In genomic region chr14:45217693-45218092, GRCm38 (mm10) we compare ENCODE assay signal across 10 mouse cellular contexts. TPM values are rescaled to one million over a fixed set of nuclear protein-coding genes. Genes with fewer than 3 reads are reported as not detected.
A peak's percentile ranks its signal among the peaks of the same experiment; 100 is the strongest.
DNase-seq lines count a peak whose midpoint lies in the region; ATAC-seq lines count a peak whose summit lies in the region.
"Had no signal": no experiment of that assay in that cellular context is flagged by ENCODE, and none has a peak within 500 bp of the region (broad histone marks: within the 10 kb centered on the region; RNA-seq: fewer than 3 reads in every experiment).

No protein-coding gene starts in this region.

- no peak overlapping the region for H3K9ac ChIP-seq in embryonic facial prominence, embryonic 12.5 days
- no peak overlapping the region; the same call in 1 of the 2 replicates for H3K9ac ChIP-seq in forebrain, embryonic 14.5 days (ENCODE audit: low read length)
- no peak overlapping the region for H3K9ac ChIP-seq in midbrain, embryonic 16.5 days (ENCODE audit: low read depth, low read length)

- H3K36me3 ChIP-seq in embryonic facial prominence, embryonic 12.5 days = no peaks in the 10 kb centered on the region
- H3K36me3 ChIP-seq in embryonic facial prominence, embryonic 10.5 days (replicated peaks) = no peaks in the 10 kb centered on the region
- no peaks in the 10 kb centered on the region for H3K36me3 ChIP-seq in megakaryocyte, embryonic 14.5 days (replicated peaks; ENCODE audit: low read length)
- H3K36me3 ChIP-seq in forebrain, embryonic 14.5 days (ENCODE audit: control insufficient read depth, insufficient read depth, low read length) = no peaks in the 10 kb centered on the region
- no peaks in the 10 kb centered on the region for H3K36me3 ChIP-seq in midbrain, embryonic 16.5 days (ENCODE audit: control insufficient read depth, insufficient read depth, low read length)

- no peak overlapping the region for H3K4me3 ChIP-seq in embryonic facial prominence, embryonic 12.5 days
- no peak overlapping the region; the same call in 1 of the 2 replicates for H3K4me3 ChIP-seq in embryonic facial prominence, embryonic 10.5 days
- H3K4me3 ChIP-seq in megakaryocyte, embryonic 14.5 days (replicated peaks) = peak overlapping the region; percentile 70
- no peak overlapping the region for H3K4me3 ChIP-seq in forebrain, embryonic 14.5 days (ENCODE audit: low read depth, low read length)
- H3K4me3 ChIP-seq in midbrain, embryonic 16.5 days (ENCODE audit: low read depth, low read length) = peak overlapping the region; percentile 84

- no peaks in the 10 kb centered on the region for H3K27me3 ChIP-seq in embryonic facial prominence, embryonic 12.5 days
- no peaks in the 10 kb centered on the region for H3K27me3 ChIP-seq in embryonic facial prominence, embryonic 10.5 days (replicated peaks; ENCODE audit: low read depth, poor library complexity, severe bottlenecking)
- H3K27me3 ChIP-seq in megakaryocyte, embryonic 14.5 days (replicated peaks) = peaks cover 13% of the 10 kb centered on the region
- H3K27me3 ChIP-seq in forebrain, embryonic 14.5 days (replicated peaks; ENCODE audit: control insufficient read depth, insufficient read depth, low read length) = no peaks in the 10 kb centered on the region
- no peaks in the 10 kb centered on the region for H3K27me3 ChIP-seq in midbrain, embryonic 16.5 days (ENCODE audit: control insufficient read depth, insufficient read depth, low read depth, low read length)

- H3K9me3 ChIP-seq in embryonic facial prominence, embryonic 12.5 days = no peaks in the 10 kb centered on the region
- H3K9me3 ChIP-seq in embryonic facial prominence, embryonic 10.5 days = no peaks in the 10 kb centered on the region
- H3K9me3 ChIP-seq in megakaryocyte, embryonic 14.5 days = no peaks in the 10 kb centered on the region
- no peaks in the 10 kb centered on the region for H3K9me3 ChIP-seq in forebrain, embryonic 14.5 days (replicated peaks; ENCODE audit: control insufficient read depth, low read length)
- no peaks in the 10 kb centered on the region for H3K9me3 ChIP-seq in midbrain, embryonic 16.5 days (replicated peaks; ENCODE audit: control insufficient read depth, low read length, poor library complexity, severe bottlenecking)

- no peak for DNase-seq in embryonic facial prominence, embryonic 10.5 days (ENCODE audit: low spot score)
- no peak for DNase-seq in forebrain, embryonic 14.5 days (ENCODE audit: low spot score)
- no peak for DNase-seq in right cerebral cortex, adult 18-20 months
- no peak for DNase-seq in layer of hippocampus, adult 9-11 months
- DNase-seq: gastrocnemius, postnatal 25 days; liver had no signal

- H3K27ac ChIP-seq in embryonic facial prominence, embryonic 12.5 days = no peak overlapping the region
- H3K27ac ChIP-seq in embryonic facial prominence, embryonic 10.5 days (replicated peaks) = no peak overlapping the region
- no peak overlapping the region for H3K27ac ChIP-seq in forebrain, embryonic 14.5 days (ENCODE audit: low read depth, low read length)
- no peak overlapping the region for H3K27ac ChIP-seq in midbrain, embryonic 16.5 days (ENCODE audit: low read length)

- 86% methylated on average over 4 of the region's 4 CpGs for WGBS in embryonic facial prominence, embryonic 12.5 days
- 88% methylated on average over 4 of the region's 4 CpGs for WGBS in embryonic facial prominence, embryonic 10.5 days
- WGBS in forebrain, embryonic 14.5 days = 85% methylated on average over 4 of the region's 4 CpGs
- 86% methylated on average over 4 of the region's 4 CpGs for WGBS in midbrain, embryonic 16.5 days

- H3K4me1 ChIP-seq in embryonic facial prominence, embryonic 12.5 days = peaks cover 6% of the 10 kb centered on the region; the same call in 1 of the 2 replicates
- peaks cover 15% of the 10 kb centered on the region for H3K4me1 ChIP-seq in embryonic facial prominence, embryonic 10.5 days
- peaks cover 30% of the 10 kb centered on the region for H3K4me1 ChIP-seq in megakaryocyte, embryonic 14.5 days
- H3K4me1 ChIP-seq in forebrain, embryonic 14.5 days (ENCODE audit: control insufficient read depth, insufficient read depth, low read length) = peaks cover 10% of the 10 kb centered on the region; the same call in 1 of the 2 replicates
- peaks cover 22% of the 10 kb centered on the region for H3K4me1 ChIP-seq in midbrain, embryonic 16.5 days (ENCODE audit: control insufficient read depth, insufficient read depth, low read length)

- ATAC-seq in embryonic facial prominence, embryonic 12.5 days (ENCODE audit: insufficient number of reproducible peaks, insufficient read depth, low FRiP score, low TSS enrichment) = no peak
- no peak for ATAC-seq in megakaryocyte, adult 5-6 weeks (ENCODE audit: poor library complexity, severe bottlenecking)
- ATAC-seq in forebrain, embryonic 14.5 days = no peak
- no peak for ATAC-seq in midbrain, embryonic 16.5 days

- peak overlapping the region; percentile 64; the same call in 1 of the 2 replicates for H3K4me2 ChIP-seq in embryonic facial prominence, embryonic 12.5 days (replicated peaks)
- peak overlapping the region; percentile 77 for H3K4me2 ChIP-seq in forebrain, embryonic 14.5 days (ENCODE audit: low read length)
- peak overlapping the region; percentile 72 for H3K4me2 ChIP-seq in midbrain, embryonic 16.5 days (ENCODE audit: low read length)

RNA-seq across cellular contexts. Expression of gene Gpr137c, which starts 1.8 kb away (rescaled TPM):
- polyA plus RNA-seq in embryonic facial prominence, embryonic 12.5 days (2016; fragmentation: Nextera tagmentation; extraction: Ambion mirVana) = 5.5 and 5.8 TPM in 2 replicates
- 3.4 and 3.6 TPM in 2 replicates for polyA plus RNA-seq in embryonic facial prominence, embryonic 10.5 days (2016; fragmentation: Nextera tagmentation; extraction: Ambion mirVana)
- polyA plus RNA-seq in megakaryocyte, embryonic 14.5 days (2012; ENCODE audit: insufficient read depth, low replicate concordance) = 1.9 TPM in 1 of 2 replicates, not detected in the other
- total RNA-seq in megakaryocyte, adult 5-6 weeks (2015) = 3.1 and 3.9 TPM in 2 replicates
- 2.1 and 3.4 TPM in 2 replicates for total RNA-seq in megakaryocyte, adult 5-6 weeks (2017)
- 14.8 and 16.3 TPM in 2 replicates for polyA plus RNA-seq in forebrain, embryonic 14.5 days (2014; fragmentation: Nextera tagmentation; extraction: Ambion mirVana)
- 15.2 and 16.9 TPM in 2 replicates for polyA plus RNA-seq in midbrain, embryonic 16.5 days (2015; fragmentation: Nextera tagmentation; extraction: Ambion mirVana)

RNA-seq across cellular contexts. Expression of gene Txndc16, which starts 2.4 kb away (rescaled TPM):
- 18.4 and 21.4 TPM in 2 replicates for polyA plus RNA-seq in embryonic facial prominence, embryonic 12.5 days (2016; fragmentation: Nextera tagmentation; extraction: Ambion mirVana)
- 15.3 TPM in 2 replicates for polyA plus RNA-seq in embryonic facial prominence, embryonic 10.5 days (2016; fragmentation: Nextera tagmentation; extraction: Ambion mirVana)
- 0.38 TPM in 1 of 2 replicates, not detected in the other for polyA plus RNA-seq in megakaryocyte, embryonic 14.5 days (2012; ENCODE audit: insufficient read depth, low replicate concordance)
- 25.5 and 28.0 TPM in 2 replicates for total RNA-seq in megakaryocyte, adult 5-6 weeks (2015)
- 47.1 and 48.1 TPM in 2 replicates for total RNA-seq in megakaryocyte, adult 5-6 weeks (2017)
- polyA plus RNA-seq in forebrain, embryonic 14.5 days (2014; fragmentation: Nextera tagmentation; extraction: Ambion mirVana) = 29.1 and 36.4 TPM in 2 replicates
- 39.4 and 42.0 TPM in 2 replicates for polyA plus RNA-seq in midbrain, embryonic 16.5 days (2015; fragmentation: Nextera tagmentation; extraction: Ambion mirVana)

Comparison
In these comparisons a context has a peak if more than half of its experiments do, and no peak if none do; other contexts are left out.
1. H3K4me3 ChIP-seq: peak in megakaryocyte, embryonic 14.5 days (single experiment) and midbrain, embryonic 16.5 days (single experiment); none in embryonic facial prominence, embryonic 12.5 days (single experiment), embryonic facial prominence, embryonic 10.5 days (single experiment) and forebrain, embryonic 14.5 days (single experiment).
2. RNA of gene Txndc16, which starts 2.4 kb away (polyA plus RNA-seq): 39.4 to 42.0 TPM in midbrain, embryonic 16.5 days, 29.1 to 36.4 TPM in forebrain, embryonic 14.5 days, 18.4 to 21.4 TPM in embryonic facial prominence, embryonic 12.5 days and 15.3 TPM in embryonic facial prominence, embryonic 10.5 days; 0.38 TPM in megakaryocyte, embryonic 14.5 days; every median in the first group is over 10 times any median in the second.
3. Peak in every context shown above with its lines, with median percentiles within 50 percentile points of each other: H3K4me2 ChIP-seq.